Mouse (Mus musculus) stomach, postnatal 0 days (tissue): Measurements from ENCODE around the gene Smoc1.

Source experiments
- CTCF ChIP-seq: IDR thresholded peaks from 2 replicates; pipeline ENCODE4 v1.5.1; 2016; ENCODE audit warnings: antibody characterized with exemption, low read depth, mild to moderate bottlenecking, moderate library complexity
- EP300 ChIP-seq: optimal IDR thresholded peaks from 2 replicates; pipeline ENCODE3; 2016; ENCODE audit warnings: antibody characterized with exemption

- TF ChIP-seq CTCF = peak; percentile 54
- no peak for TF ChIP-seq EP300
Observed at GRCm38 (mm10) chr12:81170076-81170475, 143.5 kb downstream of the Smoc1 start.
